Mouse (Mus musculus): ENCODE measurements at regions not wholly inside any gene's neighbourhood (a gene's known extent, or its start where the extent isn't known, plus 50 kb on each side); places are given as distances from the start of the nearest gene placed in this dataset.
A peak's percentile ranks its signal among the peaks of the same experiment; 100 is the strongest.

DNA sequence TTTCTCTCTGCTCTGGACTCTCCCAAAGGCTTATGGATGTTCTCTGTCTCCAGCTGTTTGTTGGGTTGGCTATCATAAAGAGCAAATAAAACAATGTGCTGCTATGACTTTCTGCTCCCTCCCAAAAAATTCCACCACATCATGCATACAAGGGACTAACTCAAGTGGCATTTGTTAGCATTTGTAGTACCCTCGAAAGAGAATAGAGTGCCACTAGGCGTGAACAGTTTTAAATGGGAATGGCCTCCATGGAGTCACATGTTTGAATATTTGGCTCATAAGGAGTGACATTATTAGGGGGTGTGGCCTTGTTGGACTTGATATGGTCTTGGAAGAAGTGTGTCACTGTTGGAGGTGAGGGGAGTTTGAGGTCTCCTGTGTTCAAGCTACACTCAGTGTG lies 86.5 kb upstream of the Serbp1 start:
- DNase-seq (ENCODE audit: low spot score in 2 of 2): no peak

DNA sequence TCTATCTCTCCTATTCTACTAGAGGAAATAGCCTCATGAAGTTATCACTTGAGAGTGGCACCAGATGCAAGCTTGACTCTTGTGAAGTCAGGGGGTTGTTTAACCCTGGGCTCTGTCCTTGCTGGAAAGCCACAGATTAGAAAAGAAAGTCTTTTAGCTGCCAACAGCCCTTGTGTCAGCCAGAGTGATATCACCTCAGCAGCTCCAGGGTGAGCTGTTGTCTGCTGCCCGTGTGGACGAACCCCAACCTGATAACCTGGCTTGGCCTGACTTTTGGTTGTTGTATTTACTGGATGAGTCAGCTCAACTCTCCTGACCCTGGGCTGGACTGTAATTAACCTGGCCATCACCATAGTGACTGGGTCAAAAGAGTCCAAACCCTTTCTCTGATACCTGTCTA lies 88.6 kb upstream of the Serbp1 start:
- no peak for DNase-seq (ENCODE audit: low spot score in 2 of 2)

GRCm38 (mm10) chr6:67146708-67147107 lies 91.3 kb upstream of the Serbp1 start:
- DNase-seq (ENCODE audit: low spot score in 2 of 2): no peak

DNA sequence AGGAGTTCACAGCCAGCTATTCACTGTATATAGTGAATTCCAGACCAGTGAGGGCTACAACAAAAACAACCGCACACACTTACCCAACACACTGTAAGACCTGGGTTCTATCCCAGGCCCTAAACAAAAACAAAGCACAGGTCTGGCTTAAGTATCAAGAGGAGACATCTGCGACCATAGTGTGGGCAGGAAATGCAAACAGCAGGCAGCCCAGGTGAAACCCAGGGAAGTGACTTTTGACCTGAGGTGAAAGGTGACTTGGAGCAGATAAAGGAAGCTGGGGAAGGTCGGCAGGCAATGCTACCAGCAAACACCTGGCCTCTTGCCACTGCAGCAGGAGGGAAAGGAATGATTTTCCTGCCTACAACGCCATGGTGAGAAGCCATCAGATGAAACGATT lies 92.0 kb upstream of the Serbp1 start:
- no peak for DNase-seq (ENCODE audit: low spot score in 2 of 2)

- no peak for DNase-seq (ENCODE audit: low spot score in 2 of 2)
These were observed 92.8 kb upstream of the Serbp1 start for GRCm38 (mm10) chr6:67144946-67145716.

- DNase-seq (ENCODE audit: low spot score in 2 of 2): peak in 1 of 2 experiments; percentile 31
These were observed 95.8 kb upstream of the Serbp1 start for GRCm38 (mm10) chr6:67142179-67142578.

DNA sequence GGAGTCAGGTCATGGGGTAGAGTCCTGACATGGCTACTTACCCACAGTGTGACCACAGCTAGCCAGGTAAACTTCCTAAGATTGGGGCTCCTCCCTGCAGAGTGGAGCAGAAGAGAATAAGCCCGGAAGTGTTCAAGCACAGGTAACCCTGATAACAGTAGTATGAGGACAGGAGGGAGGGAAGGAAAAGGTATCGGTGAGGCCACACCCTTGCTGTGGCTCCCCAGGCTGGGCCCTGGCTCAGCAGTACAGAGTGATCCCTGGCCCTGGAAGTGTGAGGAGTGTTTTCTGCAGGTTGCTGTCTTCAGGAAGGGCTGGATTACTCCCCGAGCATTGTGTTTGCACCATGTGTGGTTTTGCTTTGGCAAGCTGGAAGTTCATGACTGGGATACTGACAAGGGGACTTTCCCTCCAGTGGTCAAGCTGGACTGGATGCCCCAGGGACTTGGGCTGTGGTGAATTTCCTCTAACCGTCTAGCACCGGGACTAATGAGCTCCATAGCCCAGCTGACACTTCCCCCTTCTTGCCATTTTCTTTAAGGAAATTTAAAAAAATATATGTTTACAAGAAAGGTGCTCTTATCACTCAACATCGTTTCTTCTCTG lies 97.2 kb upstream of the Serbp1 start:
- DNase-seq (ENCODE audit: low spot score in 2 of 2): no peak

DNA sequence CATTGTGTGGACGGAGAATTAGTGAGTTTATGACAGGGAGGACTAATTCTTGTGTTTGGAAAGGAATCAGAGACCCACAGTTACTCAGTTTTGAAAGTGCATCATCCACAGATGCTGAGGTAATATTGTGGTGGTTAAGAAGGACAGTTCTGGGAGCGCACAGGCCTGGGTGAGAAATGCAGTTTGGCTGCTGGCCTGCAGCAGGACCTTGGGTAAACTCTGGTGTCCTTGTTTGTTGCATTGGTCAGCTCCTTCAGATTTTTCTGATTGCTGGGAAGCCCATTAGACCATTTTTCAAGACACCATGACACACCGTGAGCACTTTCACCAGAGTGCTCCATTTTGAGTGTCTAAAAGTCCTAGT lies 99.0 kb upstream of the Serbp1 start:
- no peak for DNase-seq (ENCODE audit: low spot score in 2 of 2)

GRCm38 (mm10) chr6:67138302-67139011 lies 99.5 kb upstream of the Serbp1 start:
- DNase-seq (ENCODE audit: low spot score in 2 of 2): no peak

GRCm38 (mm10) chr6:67137482-67137881 lies 100.2 kb upstream of the Gadd45a start:
- no peak for DNase-seq (ENCODE audit: low spot score in 2 of 2)

- DNase-seq (ENCODE audit: low spot score in 2 of 2): no peak
These were observed 97.7 kb upstream of the Gadd45a start for GRCm38 (mm10) chr6:67134915-67135314.

GRCm38 (mm10) chr6:67130540-67131301 lies 93.5 kb upstream of the Gadd45a start:
- no peak for DNase-seq (ENCODE audit: low spot score in 2 of 2)

DNA sequence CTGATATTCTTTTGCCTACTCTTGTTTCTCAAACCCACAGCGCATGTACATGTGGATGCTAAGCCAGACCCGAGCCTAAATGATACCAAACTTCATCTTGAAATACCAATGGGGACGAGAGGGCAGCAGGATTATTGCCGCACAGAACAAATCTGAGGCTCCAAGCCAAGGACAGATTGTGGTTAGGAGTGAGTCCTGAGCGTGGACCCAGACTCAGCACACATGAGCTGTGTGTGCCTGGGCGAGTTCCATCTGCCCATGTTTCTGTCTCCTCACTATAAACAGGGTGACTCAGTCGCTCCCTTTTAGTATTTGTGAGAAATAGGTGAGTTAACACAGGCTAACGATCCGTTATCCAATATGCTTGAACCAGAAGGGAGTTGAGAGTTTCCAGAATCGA lies 92.4 kb upstream of the Gadd45a start:
- DNase-seq (ENCODE audit: low spot score in 2 of 2): peak in 1 of 2 experiments; percentile 26

DNA sequence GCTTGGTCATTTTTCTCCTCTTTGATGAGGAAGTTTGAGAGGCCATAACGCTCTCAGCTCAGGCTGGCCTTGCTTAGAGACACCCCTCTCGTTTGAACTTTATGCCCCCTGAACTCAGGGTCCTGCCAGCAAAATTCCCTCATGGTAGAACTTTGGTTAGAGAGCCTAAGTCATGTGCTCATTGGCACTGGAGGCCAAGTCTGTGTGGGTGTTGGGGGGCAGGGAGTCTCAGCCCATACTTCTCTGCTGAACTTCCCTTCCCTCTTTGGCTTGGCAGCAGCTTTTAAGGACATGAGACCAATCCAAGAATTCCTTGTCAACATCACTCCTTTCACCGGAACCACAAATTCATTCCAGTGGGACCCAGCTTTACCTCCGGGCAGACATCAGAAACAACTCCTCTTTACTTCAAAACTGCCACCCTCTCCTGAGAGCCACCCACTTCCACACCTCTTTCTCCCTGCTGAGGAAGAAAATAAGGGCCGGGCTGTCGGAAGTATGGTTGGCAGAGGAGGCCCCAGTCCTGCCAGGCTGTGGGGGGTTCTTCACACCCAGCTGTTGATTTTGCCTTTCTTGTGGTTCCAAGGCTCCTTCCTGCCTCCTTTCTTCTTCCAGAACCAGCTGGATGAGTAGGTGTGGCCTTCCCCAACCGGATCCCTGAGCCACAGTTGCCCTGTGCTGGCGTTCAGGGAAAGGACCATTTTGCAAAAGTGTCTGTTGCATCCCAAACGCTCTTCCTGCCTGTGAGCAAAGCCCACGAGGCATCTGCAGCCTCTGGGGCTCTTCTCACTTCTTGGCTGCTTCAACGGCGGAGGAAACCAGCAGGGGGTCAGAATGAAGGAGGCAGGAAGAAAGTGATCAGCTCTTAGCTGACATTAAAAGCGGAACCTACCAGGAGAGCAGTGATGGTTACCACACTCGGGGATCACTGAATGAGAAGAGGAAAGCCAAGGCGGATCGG lies 91.5 kb upstream of the Gadd45a start:
- no peak for DNase-seq (ENCODE audit: low spot score in 2 of 2)

GRCm38 (mm10) chr6:67127727-67128126 lies 90.5 kb upstream of the Gadd45a start:
- DNase-seq (ENCODE audit: low spot score in 2 of 2): no peak

DNA sequence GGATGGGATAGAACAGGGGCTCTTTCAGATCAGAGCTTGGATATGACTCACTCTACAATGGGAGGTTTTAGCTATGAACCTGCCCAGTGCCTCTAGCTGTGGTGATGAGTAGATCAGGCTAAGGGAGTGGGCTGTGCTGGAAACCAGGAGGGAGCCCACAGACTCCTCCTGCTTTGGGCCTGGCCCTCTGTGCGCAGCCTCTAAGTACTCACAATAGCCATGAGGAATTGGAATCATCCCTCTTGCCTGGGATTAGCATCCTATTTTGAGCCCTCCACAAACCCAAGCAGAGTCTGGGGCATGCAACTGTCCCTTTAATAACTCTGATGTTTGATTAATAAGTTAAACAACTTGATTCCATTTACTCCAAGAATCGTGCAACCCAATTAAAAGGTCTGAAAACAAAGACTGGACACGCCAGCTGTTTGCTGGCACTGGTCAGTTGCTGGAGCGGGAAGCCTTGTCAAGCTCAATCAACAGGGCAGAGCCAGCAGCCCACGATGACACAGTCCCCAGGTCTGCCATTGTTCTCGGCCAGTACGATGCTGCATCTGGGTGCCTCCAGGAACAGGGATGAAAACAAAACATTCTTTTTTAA lies 88.6 kb upstream of the Gadd45a start:
- DNase-seq (ENCODE audit: low spot score in 2 of 2): no peak

DNA sequence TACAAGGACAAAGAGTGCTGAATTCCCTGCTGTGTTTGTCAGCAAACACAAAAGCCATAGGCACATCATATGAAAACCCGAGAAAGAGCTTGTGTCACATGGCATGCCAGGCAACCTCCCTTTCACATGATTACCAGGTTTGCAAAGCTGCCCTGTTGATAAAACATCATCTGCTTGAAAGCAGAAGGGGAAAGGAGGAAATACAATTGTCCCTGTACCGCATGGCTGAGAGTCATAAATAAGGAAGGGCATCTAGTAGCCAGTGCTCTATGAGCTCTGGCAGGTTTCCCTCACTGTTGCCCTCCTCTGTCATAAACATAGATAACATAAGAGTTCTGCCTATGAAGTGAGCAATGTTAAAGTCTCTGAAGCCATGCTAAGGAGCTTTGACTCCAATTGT lies 86.8 kb upstream of the Gadd45a start:
- DNase-seq (ENCODE audit: low spot score in 2 of 2): no peak

- no peak for DNase-seq (ENCODE audit: low spot score in 2 of 2)
These were observed 85.8 kb upstream of the Gadd45a start for GRCm38 (mm10) chr6:67123071-67123470.

DNA sequence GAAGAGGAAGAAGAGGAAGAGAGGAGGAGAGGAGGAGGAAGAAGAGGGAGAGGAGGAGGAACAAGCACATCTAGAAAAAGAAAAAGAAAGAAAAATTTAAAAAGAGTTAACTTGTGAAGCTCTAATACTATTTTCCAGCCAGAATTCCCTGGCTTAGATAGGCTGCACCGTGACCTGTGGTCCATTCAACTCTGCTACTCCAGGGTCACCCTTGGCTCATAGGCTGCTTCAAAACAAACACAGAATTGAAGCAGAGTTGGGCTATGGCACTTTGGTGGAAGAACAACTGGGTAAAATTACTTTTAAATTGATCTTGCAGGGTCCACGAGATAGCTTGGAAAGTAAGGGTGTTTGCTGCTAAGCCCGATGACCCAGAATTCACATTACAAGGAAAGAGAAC lies 79.0 kb upstream of the Gadd45a start:
- no peak for DNase-seq (ENCODE audit: low spot score in 2 of 2)

Measured in layer of hippocampus, adult 8-10 months (tissue).